Mouse (Mus musculus): ENCODE data around the gene Gm15293.
"Not testable (repeated sequence)": the region's sequence is repeated elsewhere in the genome, so short reads cannot be mapped to it uniquely, and the experiment has no call there.

Gm15293 gene

GRCm38 (mm10) chr8:21201261-21201660 lies at the start of gene Gm15293:
Gene Gm15293 (plus strand): TSS chr8:21201561.
- not testable (repeated sequence) for DNase-seq

GRCm38 (mm10) chr8:21161977-21162376 lies 39.4 kb upstream of the Gm15293 start, which contains the start of gene Defa22:
Gene Defa22 (plus strand): TSS chr8:21162277.
- not testable (repeated sequence) for DNase-seq

GRCm38 (mm10) chr8:21191314-21191713 lies 10.0 kb upstream of the Gm15293 start, which contains the start of gene Defa31:
Gene Defa31 (plus strand): TSS chr8:21191614.
- not testable (repeated sequence) for DNase-seq

All from cerebellum, postnatal 25 days (tissue).